Mouse (Mus musculus) spleen, adult 2 months (tissue): Measurements from ENCODE around the gene Kcnj11. TPM values are rescaled to one million over a fixed set of nuclear protein-coding genes. Genes with fewer than 3 reads are reported as not detected.
A peak's percentile ranks its signal among the peaks of the same experiment; 100 is the strongest.

Source experiments
- DNase-seq, 2 experiments: peaks; one replicate each; pipeline versions ENCODE4 v3.0.0 to v3.0.0-alpha.2; 2012 to 2021; ENCODE audit warnings: low spot score in 2 of 2, low read depth in 1 of 2
- H3K27ac ChIP-seq: fragments of 200-500 bp; 2 replicates; pipeline ENCODE4 v1.5.1; 2012; ENCODE audit warnings: low read length, inconsistent platforms; ENCODE audit not compliant: insufficient read depth
- H3K27me3 ChIP-seq: fragments of 200-500 bp; 2 replicates; pipeline ENCODE4 v1.6.1; 2012; ENCODE audit warnings: mild to moderate bottlenecking, moderate library complexity, low read length, inconsistent platforms; ENCODE audit not compliant: control insufficient read depth, insufficient read depth
- H3K36me3 ChIP-seq: fragments of 200-500 bp; 2 replicates; pipeline ENCODE4 v1.6.1; 2012; ENCODE audit warnings: mild to moderate bottlenecking, low read length, inconsistent platforms; ENCODE audit not compliant: control insufficient read depth, insufficient read depth
- H3K4me1 ChIP-seq: fragments of 200-500 bp; 2 replicates; pipeline ENCODE4 v1.6.1; 2011; ENCODE audit warnings: inconsistent platforms; ENCODE audit not compliant: control insufficient read depth, insufficient read depth, insufficient read length
- H3K4me3 ChIP-seq: fragments of 200-500 bp; 2 replicates; pipeline ENCODE4 v1.5.1; 2011; ENCODE audit warnings: mild to moderate bottlenecking, inconsistent platforms; ENCODE audit not compliant: insufficient read depth, insufficient read length; ENCODE audit errors: extremely low read depth
- CTCF ChIP-seq: fragments of 200-500 bp; IDR thresholded peaks from 2 replicates; pipeline ENCODE4 v1.5.1; 2011; ENCODE audit warnings: mild to moderate bottlenecking, inconsistent platforms; ENCODE audit not compliant: insufficient read depth, insufficient read length, insufficient replicate concordance; ENCODE audit errors: extremely low read depth
- POLR2A ChIP-seq: fragments of 200-500 bp; IDR thresholded peaks from 2 replicates; pipeline ENCODE4 v1.6.1; 2011; ENCODE audit warnings: low read depth, low read length, inconsistent platforms
- WGBS: fragments of 180-500 bp; shearing (Covaris S2); methylation state at CpG from one replicate; pipeline ENCODE4 v1.1.7; 2018; 5-methylcytosine and 5-hydroxymethylcytosine counted together
- polyA plus RNA-seq: library from polyadenylated mRNA; depleted of rRNA; stranded (reverse); fragments of >200 nt; gene quantifications from 2 replicates; pipeline ENCODE4 v1.2.3, GENCODE M21; 2012; rRNA removed

Gene Kcnj11
- polyA plus RNA-seq, 1 experiment: not detected

DNA sequence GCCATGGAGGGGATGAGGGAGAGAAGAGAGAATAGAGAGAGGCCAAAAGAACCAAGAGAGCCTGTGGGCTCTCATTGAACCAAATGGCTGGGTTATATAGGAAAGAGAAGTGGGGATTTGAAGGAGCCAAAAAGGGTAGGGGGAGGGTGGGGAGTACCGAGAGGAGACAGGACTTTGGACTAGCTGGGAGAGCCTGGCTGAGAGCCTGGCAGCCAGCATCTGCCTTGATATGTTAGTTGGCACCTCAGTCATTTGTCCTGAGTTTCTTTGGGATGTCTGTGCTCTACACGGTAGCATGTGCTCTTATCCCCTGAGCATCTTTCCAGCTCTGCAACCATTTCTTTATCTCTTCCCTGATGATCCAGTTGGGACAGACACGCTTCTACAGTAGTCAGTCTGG, 47.0 kb downstream of the Kcnj11 start:
- peaks cover 16% of the 10 kb centered on the region for H3K36me3 ChIP-seq
- no peak overlapping the region for H3K4me3 ChIP-seq
- WGBS: 94% methylated on average over 3 of the region's 3 CpGs
- H3K27me3 ChIP-seq: no peaks in the 10 kb centered on the region
- TF ChIP-seq POLR2A: no peak
- H3K27ac ChIP-seq: no peak overlapping the region
- H3K4me1 ChIP-seq: peaks cover 11% of the 10 kb centered on the region; the same call in 1 of the 2 replicates
- DNase-seq: no peak

DNA sequence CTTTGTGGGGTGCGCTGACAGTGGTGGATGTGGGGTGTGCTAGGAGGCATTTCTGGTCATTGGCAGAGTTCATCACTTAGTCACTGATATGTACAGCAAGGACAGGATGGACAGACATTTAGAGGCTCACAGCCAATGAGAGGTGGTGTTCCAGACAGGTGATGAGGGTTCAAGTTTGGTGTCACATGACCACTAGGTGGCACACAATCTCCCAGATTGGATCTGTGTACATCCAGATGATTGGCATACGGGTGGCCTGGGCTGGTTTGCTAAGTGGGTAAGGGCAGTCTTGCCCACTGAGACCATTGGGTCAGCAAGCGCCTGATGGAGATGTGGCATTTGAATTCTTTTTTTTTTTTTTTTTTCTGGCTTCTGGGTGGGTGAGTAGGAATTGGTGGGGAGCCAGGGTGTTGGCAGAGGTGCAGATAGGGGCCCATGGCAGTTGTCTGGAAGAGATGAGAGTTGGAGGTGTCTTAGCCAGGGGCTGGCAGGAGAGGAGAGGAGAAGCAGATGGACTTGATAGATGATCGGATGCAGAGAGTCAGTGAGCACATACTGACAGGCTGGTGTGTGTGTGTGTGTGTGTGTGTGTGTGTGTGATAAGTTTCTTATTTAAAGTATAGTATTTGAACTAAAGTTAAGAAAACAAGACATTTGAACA, 48.3 kb downstream of the Kcnj11 start:
- WGBS: 80% methylated on average over 4 of the region's 4 CpGs
- TF ChIP-seq POLR2A: no peak
- peak; percentile 28; the same call in 1 of the 2 replicates for TF ChIP-seq CTCF
- Histone ChIP-seq H3K4me1 (peaks cover 3% of the 10 kb centered on the region; the same call in 1 of the 2 replicates), H3K36me3 (peaks cover 18% of the 10 kb centered on the region), H3K4me3 (no peak overlapping the region), H3K27ac (no peak overlapping the region), H3K27me3 (no peaks in the 10 kb centered on the region)
- peak in 1 of 2 experiments; percentile 29 for DNase-seq

DNA sequence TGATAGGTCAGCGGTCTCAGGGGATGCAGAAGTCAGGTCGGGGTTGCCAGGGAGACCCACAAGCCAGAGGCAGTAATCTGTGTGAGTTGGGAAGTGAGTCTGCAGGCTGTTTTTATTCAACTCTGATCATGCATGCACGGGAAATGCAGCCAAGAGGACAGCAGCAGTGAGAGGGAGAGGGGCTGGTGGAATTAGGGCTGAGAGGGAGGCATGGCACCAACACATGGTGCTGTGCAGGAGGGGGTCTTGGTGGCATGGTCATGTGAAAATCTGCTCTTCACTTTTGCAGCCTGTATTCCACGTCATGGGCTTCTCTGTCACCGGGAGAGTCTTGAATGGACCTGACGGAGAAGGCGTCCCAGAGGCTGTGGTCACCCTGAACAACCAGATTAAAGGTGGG, 50.6 kb downstream of the Kcnj11 start:
- TF ChIP-seq CTCF: no peak
- TF ChIP-seq POLR2A: no peak

GRCm38 (mm10) chr7:46047873-46048562, 52.5 kb downstream of the Kcnj11 start:
- Histone ChIP-seq H3K4me1 (no peaks in the 10 kb centered on the region), H3K36me3 (peaks cover 32% of the 10 kb centered on the region), H3K4me3 (no peak overlapping the region), H3K27me3 (no peaks in the 10 kb centered on the region), H3K27ac (no peak overlapping the region)
- 85% methylated on average over 13 of the region's 13 CpGs for WGBS
- no peak for DNase-seq
- no peak for TF ChIP-seq CTCF
- TF ChIP-seq POLR2A: no peak

More for the DNA sequence above, 50.6 kb downstream of the Kcnj11 start:
- Histone ChIP-seq H3K27ac (no peak overlapping the region), H3K4me1 (no peaks in the 10 kb centered on the region), H3K36me3 (peaks cover 29% of the 10 kb centered on the region), H3K27me3 (no peaks in the 10 kb centered on the region), H3K4me3 (no peak overlapping the region)
- DNase-seq: no peak
- 94% methylated on average over 7 of the region's 7 CpGs for WGBS

- Histone ChIP-seq H3K4me1 (no peaks in the 10 kb centered on the region), H3K36me3 (peaks cover 46% of the 10 kb centered on the region), H3K27ac (no peak overlapping the region), H3K4me3 (no peak overlapping the region), H3K27me3 (no peaks in the 10 kb centered on the region)
- DNase-seq: no peak
- WGBS: 82% methylated on average over 11 of the region's 11 CpGs
- no peak for TF ChIP-seq CTCF
- TF ChIP-seq POLR2A: no peak
Observed at GRCm38 (mm10) chr7:46045882-46046281, 54.7 kb downstream of the Kcnj11 start.

DNA sequence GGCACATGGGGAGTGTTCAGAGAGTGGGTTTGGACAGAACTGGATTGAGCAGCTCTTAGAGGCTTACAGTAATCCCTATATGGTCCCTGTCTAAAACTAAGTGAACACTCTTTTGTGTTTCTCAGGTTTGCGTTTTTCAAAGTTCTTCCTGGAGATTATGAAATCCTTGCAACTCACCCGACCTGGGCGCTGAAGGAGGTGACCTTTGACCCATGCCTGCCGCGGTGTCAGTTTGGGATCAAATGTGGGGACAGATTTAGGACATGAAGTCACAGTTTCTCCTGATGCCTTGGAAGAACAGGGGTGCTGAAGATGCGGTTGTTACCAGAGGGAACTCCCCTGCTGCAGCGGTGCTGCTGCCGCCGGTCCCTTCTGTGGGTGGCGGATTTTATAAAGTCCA, 56.5 kb downstream of the Kcnj11 start:
- TF ChIP-seq CTCF (no peak), POLR2A (no peak)
- Histone ChIP-seq H3K27ac (no peak overlapping the region), H3K4me1 (no peaks in the 10 kb centered on the region), H3K36me3 (peaks cover 44% of the 10 kb centered on the region), H3K4me3 (no peak overlapping the region), H3K27me3 (no peaks in the 10 kb centered on the region)
- WGBS: 91% methylated on average over 10 of the region's 10 CpGs
- DNase-seq: no peak

Other genes starting within 250 kb of the Kcnj11 start
- gene Kdelr1, start 228.0 kb downstream of the Kcnj11 start, polyA plus RNA-seq: 78.7 and 92.6 TPM in 2 replicates
- 0.68 and 1.2 TPM in 2 replicates for gene Grin2d, start 222.4 kb downstream of the Kcnj11 start, polyA plus RNA-seq
- 0.28 and 0.56 TPM in 2 replicates for gene Syngr4, start 204.1 kb downstream of the Kcnj11 start, polyA plus RNA-seq
- gene Tmem143, start 203.8 kb downstream of the Kcnj11 start, polyA plus RNA-seq: 16.6 and 24.5 TPM in 2 replicates
- gene Emp3, start 179.4 kb downstream of the Kcnj11 start, polyA plus RNA-seq: 245 and 301 TPM in 2 replicates
- 1.7 TPM in 2 replicates for gene Ccdc114, start 176.7 kb downstream of the Kcnj11 start, polyA plus RNA-seq
- gene Abcc6, start 70.5 kb downstream of the Kcnj11 start, polyA plus RNA-seq: 0.05 and 0.08 TPM in 2 replicates
- gene Nomo1, start 67.1 kb downstream of the Kcnj11 start, polyA plus RNA-seq: 21.1 and 22.5 TPM in 2 replicates
- gene Abcc8, start 79.3 kb upstream of the Kcnj11 start, polyA plus RNA-seq: 0.02 and 0.08 TPM in 2 replicates
- not detected in 2 replicates for gene Ush1c, start 137.7 kb upstream of the Kcnj11 start, polyA plus RNA-seq
- not detected in 2 replicates for gene Otog, start 140.2 kb upstream of the Kcnj11 start, polyA plus RNA-seq